Mouse (Mus musculus) cerebellum, adult 18-20 months (tissue): ENCODE measurements around the gene Patj.

Source experiments
- DNase-seq, 2 experiments: peaks; one replicate each; pipeline ENCODE4 v3.0.0; 2021

Gene Patj

GRCm38 (mm10) chr4:98449564-98450263 lies 54.1 kb downstream of the Patj start:
- no peak for DNase-seq

GRCm38 (mm10) chr4:98450308-98450707 lies 54.7 kb downstream of the Patj start:
- DNase-seq = no peak

GRCm38 (mm10) chr4:98450829-98451228 lies 55.2 kb downstream of the Patj start:
- no peak for DNase-seq

GRCm38 (mm10) chr4:98451259-98451658 lies 55.7 kb downstream of the Patj start:
- no peak for DNase-seq

DNA sequence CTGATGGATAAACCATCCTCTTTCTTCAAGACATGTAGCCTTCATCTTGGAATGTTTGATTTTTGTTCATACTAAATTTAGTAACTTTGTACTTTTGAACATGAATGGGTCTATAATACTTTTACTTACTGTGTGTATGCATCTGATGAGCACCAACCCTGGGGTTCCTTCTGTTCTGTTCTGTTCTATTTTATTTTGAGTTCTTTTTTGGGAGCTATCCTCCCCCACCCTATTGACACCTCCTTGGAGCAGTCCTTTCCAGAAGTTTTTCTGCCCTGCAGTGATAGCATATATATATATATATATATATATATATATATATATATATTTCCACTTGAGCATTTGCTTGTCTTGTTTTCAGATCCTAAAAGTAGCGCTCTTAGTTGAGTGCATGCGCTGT lies 57.1 kb downstream of the Patj start:
- no peak for DNase-seq

GRCm38 (mm10) chr4:98453231-98453630 lies 57.6 kb downstream of the Patj start:
- DNase-seq = peak in 1 of 2 experiments; percentile 6

DNA sequence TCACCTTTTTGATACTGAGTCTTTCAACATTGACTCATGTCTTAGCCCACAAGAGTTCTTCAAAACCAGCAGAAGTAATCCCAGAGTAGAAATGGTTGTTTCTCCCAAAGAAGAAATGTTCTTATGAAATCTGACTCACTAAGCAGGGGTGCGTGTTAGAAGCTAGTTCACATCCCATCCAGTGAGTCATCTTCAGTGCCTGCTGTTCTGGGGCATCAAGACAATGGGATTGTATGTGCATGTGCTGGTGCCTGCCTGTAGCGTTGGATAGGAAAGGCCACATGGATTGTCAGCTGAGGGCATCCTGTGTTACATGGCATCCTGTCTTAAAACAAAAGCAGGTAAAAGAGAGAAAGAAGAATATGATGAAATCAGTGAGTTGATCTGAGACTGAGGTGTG lies 59.8 kb downstream of the Patj start:
- DNase-seq = no peak

DNA sequence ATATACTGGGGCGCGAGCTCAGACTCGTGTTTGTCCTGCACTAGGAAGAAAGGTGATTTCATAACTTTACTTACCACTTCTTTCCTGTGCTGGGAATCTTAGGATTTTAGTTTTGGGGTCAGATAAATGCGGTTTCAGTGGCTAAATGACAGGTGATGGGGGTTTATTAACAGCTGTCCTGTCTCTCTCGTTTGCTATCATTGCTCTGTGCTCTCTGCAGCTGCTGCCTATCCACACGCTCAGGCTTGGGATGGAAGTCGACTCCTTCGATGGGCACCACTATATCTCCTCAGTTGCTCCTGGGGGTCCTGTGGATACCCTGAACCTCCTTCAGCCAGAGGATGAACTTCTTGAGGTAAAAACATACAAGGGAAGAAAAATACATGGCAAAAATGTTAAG lies 60.3 kb downstream of the Patj start:
- no peak for DNase-seq

GRCm38 (mm10) chr4:98461804-98462341 lies 66.3 kb downstream of the Patj start:
- DNase-seq = no peak

DNA sequence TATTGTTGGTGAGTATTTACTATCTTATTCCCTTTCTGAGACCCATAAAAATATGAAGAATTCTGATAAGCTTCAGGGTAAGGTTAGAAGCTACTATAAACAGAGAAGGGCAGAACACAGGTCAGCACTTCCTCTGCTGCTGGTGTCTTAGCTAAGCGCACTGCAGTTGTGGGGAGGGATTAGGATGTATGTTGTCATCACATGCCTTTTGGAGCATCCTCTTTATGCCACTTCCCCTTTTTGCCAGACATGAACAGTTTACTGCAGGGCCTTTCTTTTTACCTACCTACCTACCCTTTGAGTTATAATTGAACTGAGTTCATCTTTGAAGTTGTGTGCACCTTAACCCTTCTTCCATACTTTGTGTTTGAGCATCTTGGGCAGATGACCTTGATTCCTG lies 69.9 kb downstream of the Patj start:
- DNase-seq = no peak

DNA sequence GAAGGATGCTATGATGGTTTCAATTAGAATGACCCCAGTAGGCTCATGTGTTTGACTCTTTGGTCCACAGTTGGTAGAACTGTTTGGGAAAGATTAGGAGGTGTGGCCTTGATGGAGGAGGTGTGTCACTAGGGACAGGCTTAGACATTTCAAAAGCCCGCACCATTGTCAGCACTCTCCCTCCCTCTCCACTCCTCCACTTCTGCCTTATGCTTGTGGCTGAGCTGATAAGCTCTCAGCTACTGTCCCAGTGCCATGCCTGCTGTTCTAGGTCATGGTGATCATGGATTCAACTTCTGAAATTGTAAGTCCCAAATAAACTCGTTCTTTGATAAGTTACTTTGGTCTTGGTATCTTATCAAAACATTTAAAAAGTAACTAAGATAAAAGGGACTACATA lies 70.3 kb downstream of the Patj start:
- DNase-seq = no peak

- no peak for DNase-seq
Measured at GRCm38 (mm10) chr4:98471376-98471775, 75.8 kb downstream of the Patj start.

- DNase-seq = peak; percentile 49 to 54
Measured at GRCm38 (mm10) chr4:98473491-98473890, 77.9 kb downstream of the Patj start.

DNA sequence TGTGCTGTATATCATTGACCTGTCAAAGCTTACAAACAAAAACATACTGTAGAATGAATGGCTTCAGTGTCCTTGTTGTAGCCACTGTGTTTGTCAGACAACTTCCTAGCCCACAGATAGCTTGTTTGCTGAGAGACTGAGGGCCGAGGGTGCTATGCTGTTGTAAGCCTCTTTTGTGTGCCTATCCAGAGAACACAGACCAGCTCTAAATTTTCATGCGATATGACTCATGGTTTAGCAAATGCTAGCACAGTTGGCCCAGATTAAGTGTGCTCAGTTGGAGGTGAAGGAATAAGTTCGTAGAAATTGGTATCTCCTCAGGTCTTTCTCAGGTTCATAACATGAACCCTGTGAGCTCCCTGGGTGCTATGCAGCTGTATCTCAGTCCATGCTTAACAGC lies 82.4 kb downstream of the Patj start:
- no peak for DNase-seq

DNA sequence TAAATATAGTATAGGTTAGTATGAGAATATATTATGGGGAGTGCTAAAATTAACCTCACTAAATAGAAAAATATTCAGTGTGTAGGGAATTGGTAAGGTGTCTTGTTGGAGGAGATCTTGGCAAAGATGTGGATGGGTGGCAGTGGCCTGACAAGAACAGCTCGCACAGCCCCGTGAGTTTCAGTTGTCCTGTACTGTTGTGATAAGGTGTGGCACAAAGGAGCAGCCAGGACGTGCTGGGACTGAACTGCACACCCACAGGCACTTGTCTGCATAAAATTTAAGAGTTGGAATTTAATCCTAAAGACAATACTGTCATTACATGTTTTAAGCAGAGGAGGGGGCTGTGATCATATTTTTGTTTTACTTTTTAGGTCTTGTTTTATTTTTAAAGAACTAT lies 90.9 kb downstream of the Patj start:
- DNase-seq = no peak

- DNase-seq = no peak
Measured at GRCm38 (mm10) chr4:98486901-98487300, 91.3 kb downstream of the Patj start.

DNA sequence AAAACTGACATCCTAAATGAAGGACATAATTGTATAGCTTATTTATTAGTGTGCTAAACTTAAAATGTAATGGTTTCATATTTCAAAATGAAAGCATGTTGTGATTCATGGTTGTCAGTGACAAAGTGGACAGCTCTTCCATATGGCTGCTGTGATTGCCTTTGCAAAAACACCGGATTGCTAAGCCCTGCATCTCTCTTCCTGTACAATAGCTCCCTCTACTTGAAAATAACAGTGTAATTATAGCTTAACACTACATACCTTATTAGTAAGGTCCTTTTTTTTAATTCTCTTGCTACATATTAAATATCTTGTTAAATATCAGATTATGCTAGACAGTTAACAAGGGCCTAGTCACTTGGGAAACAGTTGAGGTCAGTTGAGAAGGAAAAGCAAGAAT lies 93.8 kb downstream of the Patj start:
- no peak for DNase-seq

GRCm38 (mm10) chr4:98498341-98498740 lies 102.8 kb downstream of the Patj start:
- no peak for DNase-seq

DNA sequence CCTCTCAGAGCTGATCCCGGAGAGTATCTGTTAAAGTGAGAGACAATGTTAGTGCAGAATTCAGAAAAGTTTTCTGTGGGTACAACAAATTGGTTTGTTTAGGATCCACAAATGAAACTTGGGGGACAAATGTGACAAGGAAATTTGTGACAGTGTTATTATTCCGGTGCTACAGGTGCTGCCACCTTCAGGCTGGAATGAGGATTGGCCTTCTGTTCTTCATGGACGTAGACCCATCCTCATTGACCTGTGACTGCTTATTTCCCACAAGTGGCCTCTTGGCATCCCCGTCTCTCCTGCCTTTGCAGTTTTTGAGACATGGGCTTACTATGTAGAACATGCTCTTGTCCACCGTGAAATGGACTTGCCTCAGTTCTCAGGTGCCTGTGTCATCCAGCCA lies 104.6 kb downstream of the Patj start:
- DNase-seq = no peak

- DNase-seq = no peak
Measured at GRCm38 (mm10) chr4:98500875-98501274, 105.3 kb downstream of the Patj start.

DNA sequence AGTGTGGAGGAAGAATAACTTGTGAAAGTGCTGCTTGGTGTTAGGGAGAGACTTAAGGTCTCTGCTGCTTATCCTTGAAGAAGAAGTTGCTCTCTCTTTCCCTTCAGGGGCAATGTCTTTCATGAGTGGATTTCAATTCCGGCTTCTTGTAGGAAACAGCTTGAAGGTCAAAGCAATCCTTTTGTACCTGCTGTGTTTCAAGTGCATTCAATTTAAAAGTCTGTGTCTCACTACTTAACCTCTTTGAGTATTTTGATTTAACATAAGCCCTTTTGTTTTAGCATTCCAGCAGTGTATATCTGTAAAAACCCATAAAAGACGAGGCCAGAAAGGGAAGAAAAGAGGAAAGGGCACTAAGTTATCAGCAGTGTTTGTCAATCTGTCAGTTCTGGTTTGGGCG lies 109.2 kb downstream of the Patj start:
- no peak for DNase-seq

DNA sequence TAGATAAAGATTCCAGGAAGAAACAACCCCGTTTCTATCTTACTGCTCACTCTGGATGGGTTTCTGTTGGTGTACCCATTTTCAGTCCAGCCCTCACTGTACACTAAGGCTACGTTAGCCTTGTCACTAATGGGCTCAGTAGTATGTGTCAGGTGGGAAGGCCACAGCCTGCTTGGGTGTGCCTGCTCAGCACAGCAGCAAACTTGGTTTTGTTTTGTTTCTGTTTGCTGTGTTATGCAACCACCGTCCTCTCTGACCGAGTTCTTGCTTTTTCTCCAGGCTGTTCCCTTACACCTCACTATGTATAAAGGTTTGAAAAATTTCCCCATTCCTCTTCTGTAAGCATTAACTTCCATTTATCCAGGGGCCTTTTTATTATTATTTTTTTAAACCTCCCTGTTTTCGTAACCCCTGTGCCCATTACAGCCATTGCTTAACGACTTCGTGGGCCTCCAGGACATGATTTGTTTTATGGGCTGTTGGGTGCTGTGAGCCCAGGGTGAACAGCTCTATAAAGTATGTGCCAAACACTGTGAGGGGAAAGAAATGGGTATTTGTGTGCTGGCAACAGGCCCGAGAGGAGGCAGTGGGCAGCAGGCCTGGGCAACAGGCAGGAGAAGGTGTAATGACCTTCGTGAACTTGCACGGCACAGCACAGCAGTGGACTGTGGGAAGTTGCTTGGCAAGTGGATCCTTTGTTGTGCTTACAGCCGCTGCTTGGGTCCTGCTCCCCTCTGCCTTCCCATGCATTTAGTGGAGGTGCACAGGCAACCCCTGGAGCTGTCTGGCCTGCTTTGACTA lies 113.1 kb downstream of the Patj start:
- no peak for DNase-seq

DNA sequence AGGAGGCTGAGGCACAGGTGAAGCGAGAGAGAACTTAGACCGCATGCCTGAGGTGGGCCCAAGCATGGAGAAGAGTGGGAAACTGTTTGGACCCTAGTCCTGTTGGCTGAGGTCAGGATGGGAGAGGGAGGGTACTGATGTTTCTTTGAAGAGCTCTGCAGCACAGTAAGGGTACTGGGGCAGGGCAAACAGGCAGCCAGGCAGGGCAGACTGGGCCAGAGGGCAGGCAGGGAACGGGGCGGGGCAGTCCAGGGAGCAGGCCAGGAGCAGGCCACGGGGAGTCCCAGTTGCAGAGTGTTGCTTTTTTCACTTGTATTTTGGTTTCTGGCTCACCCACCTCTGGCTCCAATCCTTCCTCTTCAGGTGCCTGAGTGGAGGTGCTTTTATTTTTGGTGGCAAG lies 114.4 kb downstream of the Patj start:
- DNase-seq = no peak

DNA sequence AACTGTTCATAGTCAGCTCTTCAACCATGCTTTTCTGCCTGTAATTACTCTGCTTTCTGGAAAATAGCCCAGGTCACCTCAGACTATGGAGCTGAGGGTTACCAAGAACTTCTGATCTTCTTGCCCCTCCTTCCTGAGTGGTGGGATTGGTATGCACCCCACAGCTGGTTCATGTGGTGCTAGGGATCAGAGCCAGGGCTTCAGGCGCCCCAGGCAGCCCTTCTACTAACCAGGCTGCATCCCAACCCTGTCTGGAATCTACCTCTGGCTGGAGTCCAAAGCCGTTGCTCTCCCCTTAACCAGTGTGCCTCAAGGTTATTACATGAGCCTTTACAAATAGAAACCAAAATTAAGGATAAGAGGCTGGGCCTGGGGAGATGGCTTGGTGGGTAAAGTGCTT lies 115.7 kb downstream of the Patj start:
- peak in 1 of 2 experiments; percentile 12 for DNase-seq
